Mouse (Mus musculus) spleen, postnatal 10 days (tissue): ENCODE measurements around the gene Foxr1.
A peak's percentile ranks its signal among the peaks of the same experiment; 100 is the strongest.
"Not testable (repeated sequence)": the region's sequence is repeated elsewhere in the genome, so short reads cannot be mapped to it uniquely, and the experiment has no call there.

ENCODE experiments used
- DNase-seq, 2 experiments: peaks; one replicate each; pipeline ENCODE4 v3.0.0; 2021 to 2022; ENCODE audit warnings: low spot score in 2 of 2

Gene Foxr1

GRCm38 (mm10) chr9:44417156-44417891 is 23.6 kb downstream of the Foxr1 start:
- DNase-seq: no peak

- DNase-seq: no peak
These were observed 28.2 kb downstream of the Foxr1 start for GRCm38 (mm10) chr9:44412781-44413180.

- DNase-seq: no peak
These were observed 28.6 kb downstream of the Foxr1 start for GRCm38 (mm10) chr9:44412306-44412705.

GRCm38 (mm10) chr9:44411601-44412130 is 29.3 kb downstream of the Foxr1 start:
- DNase-seq: no peak

GRCm38 (mm10) chr9:44410647-44411336 is 30.1 kb downstream of the Foxr1 start:
- DNase-seq: no peak

GRCm38 (mm10) chr9:44408693-44409092 is 32.2 kb downstream of the Foxr1 start:
- not testable (repeated sequence) for DNase-seq

GRCm38 (mm10) chr9:44407752-44408097 is 33.2 kb downstream of the Foxr1 start:
- no peak for DNase-seq

- peak; percentile 91 to 96 for DNase-seq
These were observed 33.8 kb downstream of the Foxr1 start, which contains the start of the genes Rps25 and Trappc4 for GRCm38 (mm10) chr9:44406906-44407751. Gene Rps25, plus strand, starts transcription at chr9:44407139. Gene Trappc4, minus strand, starts transcription at chr9:44407600.

GRCm38 (mm10) chr9:44405011-44405410 is 35.9 kb downstream of the Foxr1 start:
- no peak for DNase-seq

GRCm38 (mm10) chr9:44401081-44401480 is 39.9 kb downstream of the Foxr1 start:
- no peak for DNase-seq

GRCm38 (mm10) chr9:44399795-44400114 is 41.2 kb downstream of the Foxr1 start:
- DNase-seq: no peak

GRCm38 (mm10) chr9:44399114-44399794 is 41.7 kb downstream of the Foxr1 start:
- DNase-seq: no peak

- no peak for DNase-seq
These were observed 42.4 kb downstream of the Foxr1 start for GRCm38 (mm10) chr9:44398551-44398950.

GRCm38 (mm10) chr9:44398087-44398486 is 42.8 kb downstream of the Foxr1 start:
- no peak for DNase-seq

GRCm38 (mm10) chr9:44396684-44397411 is 44.1 kb downstream of the Foxr1 start, which contains the start of gene Slc37a4:
Gene Slc37a4, plus strand, starts transcription at chr9:44396852.
- DNase-seq: peak; percentile 85 to 96

GRCm38 (mm10) chr9:44391466-44391865 is 49.5 kb downstream of the Foxr1 start:
- peak; percentile 70 to 89 for DNase-seq

GRCm38 (mm10) chr9:44389273-44389672 is 51.7 kb downstream of the Foxr1 start:
- DNase-seq: peak; percentile 51 to 80

GRCm38 (mm10) chr9:44387221-44387620 is 53.7 kb downstream of the Foxr1 start:
- no peak for DNase-seq

GRCm38 (mm10) chr9:44384596-44384995 is 56.3 kb downstream of the Foxr1 start:
- DNase-seq: no peak
